Mouse (Mus musculus) gastrocnemius, postnatal 25 days (tissue): ENCODE results near the gene Tada3. TPM values are rescaled to one million over a fixed set of nuclear protein-coding genes. Genes with fewer than 3 reads are reported as not detected.

ENCODE experiments used
- DNase-seq: peaks from one replicate; pipeline ENCODE4 v3.0.0; 2022
- total RNA-seq, 2 experiments: library from RNA; stranded (reverse); gene quantifications; 1 replicate in 1 of 2; 2 replicates in 1 of 2; pipeline ENCODE4 v1.2.3; 2021

The Tada3 gene
- total RNA-seq, 2 experiments from 2014 or later, result 14.0 to 14.4 TPM

DNA sequence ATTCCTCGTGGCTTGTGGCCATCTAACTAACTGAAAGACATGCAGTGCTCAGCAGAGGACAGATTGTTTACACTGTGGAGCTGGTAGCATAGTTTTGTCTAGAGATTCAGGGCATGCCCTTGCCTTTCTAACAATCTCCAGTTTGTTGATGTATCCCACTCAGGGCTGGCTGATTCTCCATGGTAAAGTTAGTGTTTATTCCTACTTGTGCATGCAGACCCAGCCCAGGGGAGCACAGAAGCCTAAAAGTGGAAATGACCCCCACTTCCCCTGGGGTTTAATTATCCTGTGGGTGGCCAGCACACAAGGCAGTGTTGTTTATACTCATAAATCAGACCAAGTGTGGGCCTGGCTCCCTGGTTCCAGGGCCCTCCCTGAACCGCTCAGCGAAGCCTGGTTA lies 8.3 kb upstream of the Tada3 start:
- no peak for DNase-seq

DNA sequence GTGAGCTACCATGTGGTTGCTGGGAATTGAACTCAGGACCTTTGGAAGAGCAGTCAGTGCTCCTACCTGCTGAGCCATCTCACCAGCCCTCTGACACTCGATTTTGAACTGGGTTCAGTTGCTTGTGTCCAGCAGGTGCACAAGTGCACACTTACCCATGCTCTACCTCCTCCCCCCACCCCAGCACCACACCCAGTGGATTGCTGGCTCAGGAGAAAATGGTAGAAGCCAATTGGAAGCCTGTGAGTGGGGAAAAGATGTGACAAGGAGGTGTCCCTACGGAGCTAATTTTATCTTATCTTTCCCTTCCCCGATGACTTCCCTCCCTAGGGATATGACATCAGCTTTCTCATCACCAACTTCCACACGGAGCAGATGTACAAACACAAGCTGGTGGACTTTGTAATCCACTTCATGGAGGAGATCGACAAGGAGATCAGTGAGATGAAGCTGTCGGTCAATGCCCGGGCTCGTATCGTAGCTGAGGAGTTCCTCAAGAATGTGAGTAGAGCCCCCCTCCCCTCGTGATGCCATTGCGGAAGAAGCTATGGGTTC lies 7.6 kb upstream of the Tada3 start:
- no peak for DNase-seq

DNA sequence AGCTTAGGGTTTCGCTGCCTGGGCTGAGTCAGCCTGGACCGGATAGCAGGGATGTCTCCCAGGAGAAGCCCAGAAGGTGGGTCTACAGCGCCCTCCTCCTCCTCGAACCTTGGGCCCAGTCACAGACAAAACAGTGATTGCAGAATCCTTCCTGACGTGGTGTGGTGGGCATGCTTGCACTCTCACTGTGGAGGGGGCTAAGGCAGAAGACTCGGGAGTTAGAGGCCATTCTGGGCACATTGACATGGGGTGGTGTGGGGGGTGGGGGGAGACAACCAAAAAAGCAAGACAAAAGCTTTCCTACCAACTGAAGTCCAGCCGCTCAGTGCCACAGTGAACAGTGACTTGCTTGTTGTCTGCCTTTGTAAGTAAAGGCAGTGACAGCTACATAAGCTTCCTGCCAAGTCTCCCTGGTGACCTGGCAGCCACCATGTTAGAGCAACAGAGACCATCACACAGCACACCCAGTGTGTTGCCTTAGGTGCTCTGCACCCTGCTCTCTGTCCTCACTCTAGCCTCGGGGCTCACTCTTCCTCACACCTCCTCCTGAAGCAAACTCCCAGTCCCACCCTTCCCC lies 6.8 kb upstream of the Tada3 start:
- no peak for DNase-seq

GRCm38 (mm10) chr6:113380480-113380879 lies 2.8 kb upstream of the Tada3 start:
- DNase-seq, result no peak

GRCm38 (mm10) chr6:113379246-113379645 lies 1.6 kb upstream of the Tada3 start:
- DNase-seq, result no peak

DNA sequence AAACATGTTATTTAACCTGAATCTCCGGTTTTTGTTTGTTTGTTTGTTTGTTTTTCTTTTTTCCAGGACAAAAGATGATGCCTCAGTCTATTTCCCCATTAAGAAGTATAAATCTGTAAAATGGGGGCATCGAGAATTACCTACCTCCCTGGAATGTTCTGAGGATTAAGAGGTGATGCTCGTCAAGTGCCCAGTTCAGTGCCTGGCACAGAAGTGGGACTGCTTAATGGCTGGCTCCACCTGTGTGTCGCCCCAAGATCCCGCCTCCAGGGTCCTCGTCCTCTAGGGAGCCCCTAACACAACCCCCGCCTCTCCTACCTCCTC lies 549 bp downstream of the Tada3 start:
- DNase-seq, result no peak

GRCm38 (mm10) chr6:113373491-113373890 lies 4.2 kb downstream of the Tada3 start:
- DNase-seq, result no peak

- no peak for DNase-seq
These were observed 7.3 kb downstream of the Tada3 start for GRCm38 (mm10) chr6:113370194-113370929.

- no peak for DNase-seq
These were observed 9.1 kb downstream of the Tada3 start for GRCm38 (mm10) chr6:113368577-113368976.

DNA sequence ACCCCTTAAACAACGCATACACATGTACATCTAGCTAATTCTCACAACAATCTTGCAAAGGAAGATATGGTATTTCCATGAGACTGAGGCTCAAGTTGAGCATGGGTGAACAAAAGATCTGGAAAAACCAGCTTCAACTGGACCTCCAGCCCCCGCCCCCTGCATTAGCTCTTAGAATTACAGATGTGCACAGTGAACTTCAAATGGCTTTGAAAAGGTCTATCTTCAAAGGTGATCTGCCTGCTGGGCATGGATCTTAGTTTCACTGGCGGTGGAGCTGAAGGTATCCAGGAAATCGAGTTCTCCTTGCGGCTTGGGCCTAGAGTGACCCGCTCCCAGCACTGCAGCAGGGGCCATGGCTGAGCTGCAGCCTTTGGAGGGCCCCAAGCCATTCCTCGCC lies 9.6 kb downstream of the Tada3 start:
- DNase-seq, result no peak

DNA sequence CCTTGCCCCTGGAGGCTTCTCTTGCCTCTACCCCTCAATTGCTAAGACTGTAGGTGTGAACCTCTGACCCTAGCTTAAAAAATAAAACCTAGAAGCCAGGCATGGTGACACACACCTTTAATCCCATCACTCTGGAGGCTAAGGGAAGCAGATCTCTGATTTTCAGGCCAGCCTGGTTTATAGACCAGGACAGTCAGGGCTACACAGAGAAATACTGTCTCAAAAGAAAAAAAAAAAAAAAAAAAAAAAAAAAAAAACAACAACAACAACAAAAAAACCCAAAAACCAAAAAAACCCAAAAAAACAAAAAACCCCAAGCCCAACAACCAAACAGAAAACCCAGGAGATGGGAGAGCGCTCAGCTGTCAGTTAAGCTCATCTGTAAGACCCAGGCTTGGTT lies 10.1 kb downstream of the Tada3 start:
- no peak for DNase-seq

DNA sequence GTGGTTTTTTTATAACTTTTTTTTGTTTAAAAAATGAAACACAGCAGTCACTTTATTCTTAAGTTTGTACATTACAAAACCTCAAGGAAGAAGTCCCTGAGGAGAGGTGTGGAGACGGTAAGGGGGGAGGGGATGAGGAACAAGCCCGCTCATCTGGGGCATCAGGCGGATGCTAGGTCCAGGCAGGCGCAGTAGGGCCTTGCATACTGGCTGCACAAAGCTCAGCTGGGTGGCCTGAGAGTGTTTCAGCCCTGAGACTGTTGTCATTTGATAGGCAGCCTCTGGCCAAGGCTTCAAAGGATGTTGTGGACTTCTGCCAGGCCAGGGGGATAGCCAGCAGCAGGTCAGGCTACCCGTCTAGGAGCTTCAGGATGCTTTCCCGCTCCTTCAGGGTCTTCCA lies 11.0 kb downstream of the Tada3 start:
- DNase-seq, result no peak

- DNase-seq, result no peak
These were observed 13.1 kb downstream of the Tada3 start for GRCm38 (mm10) chr6:113364518-113365135.

DNA sequence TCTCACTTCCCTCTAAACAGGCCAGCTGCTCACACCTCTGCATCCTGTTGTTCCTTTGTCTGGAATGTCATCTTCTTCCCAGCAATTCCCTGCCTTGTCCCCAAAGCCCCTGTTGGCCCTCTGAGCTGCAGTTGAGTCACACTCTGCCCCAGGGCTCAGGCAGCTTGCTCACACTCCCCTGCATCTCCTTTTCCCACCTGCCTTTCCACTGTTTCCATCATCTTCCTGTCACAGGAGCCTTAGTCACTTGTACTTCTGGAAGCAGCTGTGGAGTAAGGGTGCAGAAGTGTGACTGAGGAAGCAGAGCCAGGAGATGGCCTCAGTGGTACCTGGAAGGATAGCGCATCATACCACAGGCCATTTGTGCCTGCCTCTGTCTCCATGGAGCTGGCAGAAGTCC lies 15.4 kb downstream of the Tada3 start:
- DNase-seq, result no peak

- DNase-seq, result no peak
These were observed 16.2 kb downstream of the Tada3 start for GRCm38 (mm10) chr6:113361476-113361875.

DNA sequence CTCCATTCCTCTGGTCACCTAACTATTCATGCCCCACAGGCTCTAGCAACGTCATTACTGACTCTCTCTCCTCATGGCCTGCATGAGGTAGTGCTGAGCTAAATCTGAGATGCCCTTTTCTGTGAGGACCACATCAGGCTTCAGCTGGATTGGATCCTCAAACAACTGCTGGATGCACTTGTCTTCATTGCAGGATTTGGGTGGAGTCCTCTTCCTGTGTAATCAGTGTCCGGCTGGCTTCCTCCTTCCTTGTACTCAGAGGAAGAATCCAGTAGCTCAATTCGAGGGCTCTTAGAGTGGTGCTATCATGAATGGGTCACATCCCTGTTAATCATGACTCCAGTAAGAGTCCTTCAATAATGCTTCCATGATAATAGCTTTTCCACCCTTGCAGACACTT lies 24.0 kb downstream of the Tada3 start:
- no peak for DNase-seq

GRCm38 (mm10) chr6:113352820-113353219 lies 24.9 kb downstream of the Tada3 start:
- DNase-seq, result no peak

DNA sequence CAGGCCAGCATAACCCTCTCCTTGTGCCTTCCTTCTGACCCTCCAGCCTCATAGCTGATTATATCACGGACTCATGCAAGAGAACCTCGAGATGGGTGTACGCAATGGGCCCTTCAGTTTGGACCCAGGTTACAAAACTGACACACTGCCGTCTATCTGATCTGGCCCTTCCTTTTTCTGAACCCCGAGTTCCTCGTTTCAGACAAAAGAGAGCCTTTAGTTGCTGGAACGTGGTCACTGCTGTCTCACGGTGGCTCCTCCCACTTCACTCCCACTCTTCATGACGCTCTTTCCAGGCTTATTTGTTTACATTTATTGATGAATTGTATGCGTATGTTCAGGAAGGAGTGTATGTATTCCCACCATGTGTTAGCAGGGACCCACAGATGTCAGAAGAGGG lies 26.0 kb downstream of the Tada3 start:
- no peak for DNase-seq

DNA sequence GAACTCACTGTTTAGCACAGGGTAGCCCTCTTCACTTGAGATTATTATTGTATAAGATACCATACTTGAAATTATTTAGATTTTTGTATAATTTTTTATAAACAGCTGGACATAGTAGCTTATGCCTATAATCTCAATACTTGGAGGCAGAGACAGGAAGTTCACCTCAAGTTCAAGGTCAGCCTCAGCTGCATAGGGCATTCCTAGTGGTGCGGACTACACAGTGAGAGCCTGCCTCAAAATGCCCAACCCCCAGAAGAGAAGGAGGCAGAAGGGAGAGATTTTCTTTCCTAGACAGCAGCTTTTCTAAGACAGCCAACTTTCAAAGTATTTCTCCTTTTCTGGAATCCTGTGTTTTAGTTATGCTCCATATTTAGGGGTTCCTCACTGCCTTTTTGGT lies 26.5 kb downstream of the Tada3 start:
- no peak for DNase-seq

GRCm38 (mm10) chr6:113350538-113350937 lies 27.1 kb downstream of the Tada3 start:
- no peak for DNase-seq

DNA sequence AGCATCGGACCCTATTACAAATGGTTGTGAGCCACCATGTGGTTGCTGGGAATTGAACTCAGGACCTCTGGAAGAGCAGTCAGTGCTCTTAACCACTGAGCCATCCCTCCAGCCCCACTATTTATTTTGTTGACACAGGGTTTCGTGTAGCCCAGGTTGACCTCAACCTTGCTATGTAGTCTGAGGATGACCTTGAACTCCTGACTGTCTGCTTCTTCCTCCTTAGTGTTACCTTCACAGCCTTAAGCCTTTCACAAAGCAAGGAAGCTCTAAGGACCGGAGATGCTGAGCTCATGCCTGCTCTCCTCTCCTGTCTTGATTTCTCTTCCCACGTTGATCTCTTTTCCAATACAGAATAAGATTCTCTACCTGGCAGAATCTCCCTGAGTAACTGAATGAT lies 30.8 kb downstream of the Tada3 start:
- DNase-seq, result no peak

DNA sequence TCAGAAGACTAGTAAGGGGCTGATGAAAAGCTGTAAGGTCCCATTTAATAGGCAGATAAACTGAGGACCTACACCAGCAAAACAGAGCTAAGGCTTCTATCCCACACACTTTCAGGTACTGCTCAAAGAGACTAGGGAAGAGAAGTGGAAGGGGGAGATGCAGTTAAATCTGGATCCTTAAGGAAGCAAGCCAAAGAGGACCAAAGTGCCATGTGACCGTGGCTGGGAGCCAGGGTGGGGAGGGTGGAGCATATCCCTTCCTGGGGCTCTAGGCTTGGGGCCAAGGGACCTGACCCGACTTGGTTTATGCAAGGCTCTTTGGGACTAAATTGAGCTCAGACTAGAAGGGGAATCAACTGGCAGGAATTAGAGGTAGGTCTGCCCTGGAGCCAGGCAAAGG lies 33.4 kb downstream of the Tada3 start:
- peak; percentile 74 for DNase-seq

DNA sequence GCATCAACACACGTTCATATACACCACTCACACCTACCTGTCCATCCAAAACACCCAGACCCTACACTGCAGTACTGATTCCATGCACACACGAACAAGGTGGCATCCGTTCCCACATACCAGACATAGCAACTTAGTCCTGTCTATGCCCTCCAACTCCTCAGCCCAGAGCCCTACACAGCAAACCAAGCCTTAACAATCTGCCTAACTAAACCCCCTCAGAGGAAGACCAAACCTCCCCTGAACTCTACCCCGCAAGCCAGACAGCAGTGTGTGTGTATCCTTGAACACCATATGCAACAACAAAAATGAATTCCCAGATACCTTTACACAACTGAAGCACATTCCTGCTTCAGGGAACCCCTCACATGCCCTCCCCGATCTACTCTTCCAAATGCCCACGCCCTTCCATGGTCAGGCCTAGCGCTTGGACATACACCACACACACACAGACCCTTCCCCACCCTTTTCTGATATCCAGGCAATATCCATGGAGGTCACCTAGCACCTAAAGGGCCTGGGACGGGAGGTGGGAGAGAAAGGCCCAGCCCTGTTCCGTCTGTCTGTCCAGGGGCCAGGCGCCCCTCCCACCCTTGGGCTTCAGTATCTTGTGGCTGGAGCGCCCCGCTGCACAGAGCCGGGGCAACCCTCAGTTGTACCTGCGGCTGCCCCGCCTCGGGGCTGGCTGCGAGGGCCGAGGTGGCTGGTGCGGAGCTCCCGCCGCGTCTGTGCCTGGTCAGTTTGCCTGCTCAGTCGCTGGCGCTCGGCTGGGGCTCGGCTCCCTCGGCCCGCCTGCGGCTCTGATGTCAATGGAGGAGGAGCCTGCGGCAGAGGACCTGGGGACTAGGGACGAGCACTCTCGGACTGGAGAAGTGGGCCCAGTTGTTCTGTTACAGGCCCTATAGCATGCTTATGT lies 34.2 kb downstream of the Tada3 start, which contains the start of gene Camk1:
Gene Camk1, minus strand, starts transcription at position 808 of the 916 bp plus-strand sequence.
- peak; percentile 87 for DNase-seq
